Mouse (Mus musculus) spleen, adult 2 months (tissue): ENCODE results near the gene B430305J03Rik. TPM values are rescaled to one million over a fixed set of nuclear protein-coding genes. Genes with fewer than 3 reads are reported as not detected.

Source experiments
- DNase-seq, 2 experiments: peaks; one replicate each; pipeline versions ENCODE4 v3.0.0 to v3.0.0-alpha.2; 2012 to 2021; ENCODE audit warnings: low spot score in 2 of 2, low read depth in 1 of 2
- H3K27ac ChIP-seq: fragments of 200-500 bp; 2 replicates; pipeline ENCODE4 v1.5.1; 2012; ENCODE audit warnings: low read length, inconsistent platforms; ENCODE audit not compliant: insufficient read depth
- H3K27me3 ChIP-seq: fragments of 200-500 bp; 2 replicates; pipeline ENCODE4 v1.6.1; 2012; ENCODE audit warnings: mild to moderate bottlenecking, moderate library complexity, low read length, inconsistent platforms; ENCODE audit not compliant: control insufficient read depth, insufficient read depth
- H3K36me3 ChIP-seq: fragments of 200-500 bp; 2 replicates; pipeline ENCODE4 v1.6.1; 2012; ENCODE audit warnings: mild to moderate bottlenecking, low read length, inconsistent platforms; ENCODE audit not compliant: control insufficient read depth, insufficient read depth
- H3K4me1 ChIP-seq: fragments of 200-500 bp; 2 replicates; pipeline ENCODE4 v1.6.1; 2011; ENCODE audit warnings: inconsistent platforms; ENCODE audit not compliant: control insufficient read depth, insufficient read depth, insufficient read length
- H3K4me3 ChIP-seq: fragments of 200-500 bp; 2 replicates; pipeline ENCODE4 v1.5.1; 2011; ENCODE audit warnings: mild to moderate bottlenecking, inconsistent platforms; ENCODE audit not compliant: insufficient read depth, insufficient read length; ENCODE audit errors: extremely low read depth
- CTCF ChIP-seq: fragments of 200-500 bp; IDR thresholded peaks from 2 replicates; pipeline ENCODE4 v1.5.1; 2011; ENCODE audit warnings: mild to moderate bottlenecking, inconsistent platforms; ENCODE audit not compliant: insufficient read depth, insufficient read length, insufficient replicate concordance; ENCODE audit errors: extremely low read depth
- POLR2A ChIP-seq: fragments of 200-500 bp; IDR thresholded peaks from 2 replicates; pipeline ENCODE4 v1.6.1; 2011; ENCODE audit warnings: low read depth, low read length, inconsistent platforms
- WGBS: fragments of 180-500 bp; shearing (Covaris S2); methylation state at CpG from one replicate; pipeline ENCODE4 v1.1.7; 2018; 5-methylcytosine and 5-hydroxymethylcytosine counted together
- polyA plus RNA-seq: library from polyadenylated mRNA; depleted of rRNA; stranded (reverse); fragments of >200 nt; gene quantifications from 2 replicates; pipeline ENCODE4 v1.2.3, GENCODE M21; 2012; rRNA removed

Gene B430305J03Rik
- polyA plus RNA-seq, 1 experiment: 0.92 TPM

- 68% methylated on average over 2 of the region's 2 CpGs for WGBS
- DNase-seq: no peak
Observed at GRCm38 (mm10) chr3:61336205-61336604, 29.5 kb downstream of the B430305J03Rik start.

GRCm38 (mm10) chr3:61321632-61322031 is 44.1 kb downstream of the B430305J03Rik start:
- no peak overlapping the region for H3K27ac ChIP-seq
- H3K4me1 ChIP-seq: no peaks in the 10 kb centered on the region
- H3K36me3 ChIP-seq: no peaks in the 10 kb centered on the region
- H3K4me3 ChIP-seq: no peak overlapping the region
- H3K27me3 ChIP-seq: no peaks in the 10 kb centered on the region
- no peak for TF ChIP-seq CTCF
- TF ChIP-seq POLR2A: no peak
- WGBS: 31% methylated on average over 6 of the region's 6 CpGs
- DNase-seq: no peak

More at GRCm38 (mm10) chr3:61336205-61336604, 29.5 kb downstream of the B430305J03Rik start:
- Histone ChIP-seq H3K4me3 (no peak overlapping the region), H3K4me1 (no peaks in the 10 kb centered on the region), H3K27ac (no peak overlapping the region), H3K36me3 (no peaks in the 10 kb centered on the region), H3K27me3 (no peaks in the 10 kb centered on the region)
- no peak for TF ChIP-seq CTCF
- TF ChIP-seq POLR2A: no peak

DNA sequence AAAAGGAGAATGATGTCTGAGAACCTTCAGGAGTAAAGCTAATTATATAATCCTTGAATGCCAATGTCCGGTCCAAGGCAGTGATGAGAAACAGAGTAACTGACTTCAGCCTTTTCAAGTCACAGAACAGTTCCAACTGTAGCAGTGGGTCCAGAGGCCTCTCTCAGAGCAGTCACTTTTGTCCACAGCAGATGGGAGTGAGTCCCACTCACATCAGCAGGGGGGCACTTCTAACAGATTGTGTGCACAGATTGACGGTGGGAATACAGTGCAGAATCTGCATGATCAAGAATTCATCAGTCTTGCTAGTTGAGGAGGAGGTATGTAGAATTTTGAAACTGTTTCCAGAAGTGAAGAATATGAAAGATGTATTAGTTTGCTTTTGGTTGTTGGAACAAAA is 45.7 kb downstream of the B430305J03Rik start:
- no peaks in the 10 kb centered on the region for H3K27me3 ChIP-seq
- H3K27ac ChIP-seq: no peak overlapping the region
- H3K4me1 ChIP-seq: no peaks in the 10 kb centered on the region
- no peak for DNase-seq
- WGBS: 93% methylated on average over 2 of the region's 2 CpGs
- no peaks in the 10 kb centered on the region for H3K36me3 ChIP-seq
- H3K4me3 ChIP-seq: no peak overlapping the region
- TF ChIP-seq POLR2A: no peak
- TF ChIP-seq CTCF: no peak

GRCm38 (mm10) chr3:61315002-61315401 is 50.7 kb downstream of the B430305J03Rik start:
- H3K27ac ChIP-seq: no peak overlapping the region
- no peak overlapping the region for H3K4me3 ChIP-seq
- no peak for TF ChIP-seq POLR2A
- no peak for TF ChIP-seq CTCF

More at GRCm38 (mm10) chr3:61315002-61315401, 50.7 kb downstream of the B430305J03Rik start:
- Histone ChIP-seq H3K4me1 (no peaks in the 10 kb centered on the region), H3K36me3 (no peaks in the 10 kb centered on the region), H3K27me3 (no peaks in the 10 kb centered on the region)
- DNase-seq: no peak
- WGBS: 75% methylated on average over 2 of the region's 2 CpGs

Other genes starting within 250 kb of the B430305J03Rik start
- gene Rap2b, start 4.3 kb downstream of the B430305J03Rik start, polyA plus RNA-seq: 6.4 and 7.5 TPM in 2 replicates